Mouse (Mus musculus): ENCODE measurements around the gene Gnptab. TPM values are rescaled to one million over a fixed set of nuclear protein-coding genes. Genes with fewer than 3 reads are reported as not detected.

Gene Gnptab
- total and polyA plus RNA-seq, 2 experiments from 2014 or later, result 24.0 to 56.0 TPM

- 51% methylated on average over 14 of the region's 14 CpGs for WGBS
- TF ChIP-seq CTCF (IDR thresholded peaks at IDR 0.05), result peak; percentile 33
- Histone ChIP-seq H3K27ac (ENCODE audit: low read depth, low read length) (peak overlapping the region; percentile 18; the same call in 1 of the 2 replicates), H3K4me2 (ENCODE audit: low read depth, low read length, poor library complexity, severe bottlenecking) (peak overlapping the region; percentile 65), H3K9ac (replicated peaks; ENCODE audit: low read length, poor library complexity, severe bottlenecking) (peak overlapping the region; percentile 82; the same call in 1 of the 2 replicates), H3K9me3 (ENCODE audit: low read length) (no peaks in the 10 kb centered on the region), H3K4me3 (ENCODE audit: low read depth, low read length) (peak overlapping the region; percentile 87), H3K4me1 (ENCODE audit: insufficient read depth, low read length) (peaks cover 6% of the 10 kb centered on the region; the same call in 1 of the 2 replicates), H3K36me3 (ENCODE audit: insufficient read depth, low read length) (no peaks in the 10 kb centered on the region), H3K27me3 (ENCODE audit: insufficient read depth, low read length) (no peaks in the 10 kb centered on the region)
- DNase-seq (ENCODE audit: low spot score) (no peak), ATAC-seq (ENCODE audit: low FRiP score) (no peak)
These were observed 1.6 kb downstream of the Gnptab start for GRCm38 (mm10) chr10:88380430-88381060.

DNA sequence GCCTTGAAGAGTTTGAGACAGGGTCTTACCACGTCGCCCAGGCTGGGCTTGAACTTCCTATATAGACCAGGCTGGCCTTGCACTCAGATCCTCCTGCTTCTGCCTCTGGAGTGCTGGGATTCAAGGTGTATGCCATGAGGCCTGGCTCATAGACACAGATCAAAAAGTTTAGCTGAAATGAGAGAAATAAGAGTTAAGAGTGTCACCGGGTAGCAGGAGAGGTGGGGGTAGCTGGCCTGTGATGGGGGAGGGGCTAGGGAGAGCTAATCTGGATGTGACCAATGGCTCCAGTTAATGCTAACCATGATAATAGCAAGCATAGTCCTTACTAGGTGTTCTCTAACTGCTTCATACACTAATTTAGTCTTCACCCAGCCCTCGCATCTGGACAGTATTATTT, 2.4 kb downstream of the Gnptab start:
- Histone ChIP-seq H3K9me3 (ENCODE audit: low read length) (no peaks in the 10 kb centered on the region), H3K4me3 (ENCODE audit: low read depth, low read length) (no peak overlapping the region), H3K9ac (replicated peaks; ENCODE audit: low read length, poor library complexity, severe bottlenecking) (no peak overlapping the region), H3K27me3 (ENCODE audit: insufficient read depth, low read length) (no peaks in the 10 kb centered on the region), H3K36me3 (ENCODE audit: insufficient read depth, low read length) (no peaks in the 10 kb centered on the region), H3K4me2 (ENCODE audit: low read depth, low read length, poor library complexity, severe bottlenecking) (peak overlapping the region; percentile 65; the same call in 1 of the 2 replicates), H3K27ac (ENCODE audit: low read depth, low read length) (no peak overlapping the region), H3K4me1 (ENCODE audit: insufficient read depth, low read length) (peaks cover 6% of the 10 kb centered on the region; the same call in 1 of the 2 replicates)
- ATAC-seq (ENCODE audit: low FRiP score) (no peak), DNase-seq (ENCODE audit: low spot score) (no peak)
- no peak for TF ChIP-seq CTCF (IDR thresholded peaks at IDR 0.05)
- WGBS, result 80% methylated on average over 4 of the region's 4 CpGs

GRCm38 (mm10) chr10:88382009-88382408, 3.1 kb downstream of the Gnptab start:
- H3K4me2 ChIP-seq (ENCODE audit: low read depth, low read length, poor library complexity, severe bottlenecking), result no peak overlapping the region
- no peaks in the 10 kb centered on the region for H3K36me3 ChIP-seq (ENCODE audit: insufficient read depth, low read length)
- TF ChIP-seq CTCF (IDR thresholded peaks at IDR 0.05), result no peak
- WGBS, result 85% methylated on average over 6 of the region's 6 CpGs
- H3K9me3 ChIP-seq (ENCODE audit: low read length), result no peaks in the 10 kb centered on the region
- H3K4me3 ChIP-seq (ENCODE audit: low read depth, low read length), result no peak overlapping the region
- ATAC-seq (ENCODE audit: low FRiP score), result no peak
- H3K27me3 ChIP-seq (ENCODE audit: insufficient read depth, low read length), result no peaks in the 10 kb centered on the region
- H3K9ac ChIP-seq (replicated peaks; ENCODE audit: low read length, poor library complexity, severe bottlenecking), result no peak overlapping the region
- H3K4me1 ChIP-seq (ENCODE audit: insufficient read depth, low read length), result peaks cover 6% of the 10 kb centered on the region; the same call in 1 of the 2 replicates
- H3K27ac ChIP-seq (ENCODE audit: low read depth, low read length), result no peak overlapping the region
- DNase-seq (ENCODE audit: low spot score), result no peak

GRCm38 (mm10) chr10:88383479-88383878, 4.5 kb downstream of the Gnptab start:
- Histone ChIP-seq H3K36me3 (ENCODE audit: insufficient read depth, low read length) (no peaks in the 10 kb centered on the region), H3K9me3 (ENCODE audit: low read length) (no peaks in the 10 kb centered on the region), H3K4me2 (ENCODE audit: low read depth, low read length, poor library complexity, severe bottlenecking) (no peak overlapping the region), H3K27me3 (ENCODE audit: insufficient read depth, low read length) (no peaks in the 10 kb centered on the region), H3K4me1 (ENCODE audit: insufficient read depth, low read length) (peaks cover 6% of the 10 kb centered on the region; the same call in 1 of the 2 replicates), H3K27ac (ENCODE audit: low read depth, low read length) (no peak overlapping the region), H3K9ac (replicated peaks; ENCODE audit: low read length, poor library complexity, severe bottlenecking) (no peak overlapping the region), H3K4me3 (ENCODE audit: low read depth, low read length) (no peak overlapping the region)
- DNase-seq (ENCODE audit: low spot score) (no peak), ATAC-seq (ENCODE audit: low FRiP score) (no peak)
- WGBS, result 81% methylated on average over 4 of the region's 4 CpGs
- no peak for TF ChIP-seq CTCF (IDR thresholded peaks at IDR 0.05)

DNA sequence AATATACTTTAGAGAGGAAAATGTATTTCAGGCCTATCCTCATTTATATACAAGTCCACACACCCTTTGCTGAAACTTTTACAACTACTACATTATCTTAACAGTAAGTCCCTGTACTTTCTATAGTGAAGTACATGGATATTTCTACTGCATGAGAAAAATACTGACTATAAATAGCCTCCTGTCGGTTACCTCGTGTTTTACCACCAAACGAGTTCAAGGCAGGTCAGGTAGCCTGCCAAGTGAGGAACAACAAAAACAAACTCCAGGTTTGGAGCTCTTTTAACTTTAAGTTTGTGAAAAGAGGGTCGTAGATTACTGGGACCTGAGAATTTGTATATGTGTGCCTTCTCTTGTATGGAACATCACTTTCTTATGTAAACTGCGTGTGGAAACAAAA, 5.1 kb downstream of the Gnptab start:
- ATAC-seq (ENCODE audit: low FRiP score), result no peak
- peaks cover 6% of the 10 kb centered on the region; the same call in 1 of the 2 replicates for H3K4me1 ChIP-seq (ENCODE audit: insufficient read depth, low read length)
- H3K4me3 ChIP-seq (ENCODE audit: low read depth, low read length), result no peak overlapping the region
- 79% methylated on average over 5 of the region's 5 CpGs for WGBS
- DNase-seq (ENCODE audit: low spot score), result no peak
- no peaks in the 10 kb centered on the region for H3K27me3 ChIP-seq (ENCODE audit: insufficient read depth, low read length)
- TF ChIP-seq CTCF (IDR thresholded peaks at IDR 0.05), result no peak
- H3K27ac ChIP-seq (ENCODE audit: low read depth, low read length), result no peak overlapping the region
- H3K9ac ChIP-seq (replicated peaks; ENCODE audit: low read length, poor library complexity, severe bottlenecking), result no peak overlapping the region
- no peak overlapping the region for H3K4me2 ChIP-seq (ENCODE audit: low read depth, low read length, poor library complexity, severe bottlenecking)
- H3K9me3 ChIP-seq (ENCODE audit: low read length), result no peaks in the 10 kb centered on the region
- H3K36me3 ChIP-seq (ENCODE audit: insufficient read depth, low read length), result no peaks in the 10 kb centered on the region

DNA sequence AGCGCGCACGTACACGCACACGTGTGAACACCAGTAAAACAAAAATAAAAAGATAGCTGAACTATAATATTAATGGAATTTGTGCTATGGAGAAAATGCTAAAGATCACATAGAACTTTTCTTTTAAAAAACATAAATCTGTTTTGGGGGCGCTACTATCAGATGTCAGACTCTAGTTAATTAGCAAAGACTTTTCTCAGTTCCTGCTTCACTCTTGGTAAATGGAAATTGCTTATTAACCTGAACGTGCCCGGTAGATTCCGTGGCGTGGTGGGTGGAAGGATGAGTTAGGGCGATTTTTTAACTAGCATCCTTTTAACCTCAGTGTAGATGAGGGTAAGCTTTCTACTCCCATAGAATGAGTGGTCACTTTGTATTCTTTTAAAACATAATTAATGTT, 6.4 kb downstream of the Gnptab start:
- Histone ChIP-seq H3K27me3 (ENCODE audit: insufficient read depth, low read length) (no peaks in the 10 kb centered on the region), H3K4me1 (ENCODE audit: insufficient read depth, low read length) (peaks cover 6% of the 10 kb centered on the region; the same call in 1 of the 2 replicates), H3K4me3 (ENCODE audit: low read depth, low read length) (no peak overlapping the region), H3K9me3 (ENCODE audit: low read length) (no peaks in the 10 kb centered on the region), H3K9ac (replicated peaks; ENCODE audit: low read length, poor library complexity, severe bottlenecking) (no peak overlapping the region), H3K36me3 (ENCODE audit: insufficient read depth, low read length) (no peaks in the 10 kb centered on the region), H3K27ac (ENCODE audit: low read depth, low read length) (no peak overlapping the region), H3K4me2 (ENCODE audit: low read depth, low read length, poor library complexity, severe bottlenecking) (no peak overlapping the region)
- DNase-seq (ENCODE audit: low spot score), result no peak
- 89% methylated on average over 11 of the region's 11 CpGs for WGBS
- TF ChIP-seq CTCF (IDR thresholded peaks at IDR 0.05), result no peak
- ATAC-seq (ENCODE audit: low FRiP score), result no peak

All from midbrain, postnatal 0 days (tissue).